Mouse (Mus musculus) ovary, adult 18-20 months (tissue): ENCODE measurements around the gene Ints3.
"Not testable (repeated sequence)": the region's sequence is repeated elsewhere in the genome, so short reads cannot be mapped to it uniquely, and the experiment has no call there.

Experiments used
- DNase-seq: peaks from one replicate; pipeline ENCODE4 v3.0.0; 2022; ENCODE audit warnings: low spot score, mixed read lengths

Gene Ints3

GRCm38 (mm10) chr3:90357959-90358358 is 75.5 kb downstream of the Ints3 start:
- DNase-seq = no peak

- no peak for DNase-seq
These were observed 85.6 kb downstream of the Ints3 start for GRCm38 (mm10) chr3:90347847-90348246.

DNA sequence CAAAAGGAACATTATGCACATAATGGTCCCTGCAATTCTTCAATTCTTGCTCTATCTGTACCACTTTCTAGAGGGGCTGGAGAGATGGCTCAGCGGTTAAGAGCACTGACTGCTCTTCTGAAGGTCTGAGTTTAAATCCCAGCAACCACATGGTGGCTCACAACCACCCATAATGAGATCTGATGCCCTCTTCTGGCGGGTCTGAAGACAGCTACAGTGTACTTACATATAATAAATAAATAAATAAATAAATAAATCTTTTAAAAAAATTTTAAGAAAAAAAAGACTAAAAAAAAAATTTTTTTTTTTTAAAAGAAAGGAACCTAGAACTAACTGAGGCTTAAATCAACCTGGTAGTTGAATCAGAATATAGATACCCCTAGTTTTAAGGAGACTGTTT is 90.6 kb downstream of the Ints3 start:
- DNase-seq = not testable (repeated sequence)
